Mouse (Mus musculus): ENCODE data around the gene Mrap. TPM values are rescaled to one million over a fixed set of nuclear protein-coding genes. Genes with fewer than 3 reads are reported as not detected.

Mrap gene
- total RNA-seq, 4 experiments from 2014 or later, result 0.34 to 0.53 (median 0.38) TPM; not detected in 1

GRCm38 (mm10) chr16:90753386-90753941, 15.5 kb downstream of the Mrap start:
- no peak for DNase-seq (ENCODE audit: low spot score in 2 of 2)

GRCm38 (mm10) chr16:90759335-90759734, 21.3 kb downstream of the Mrap start:
- no peak for DNase-seq (ENCODE audit: low spot score in 2 of 2)

- DNase-seq (ENCODE audit: low spot score in 2 of 2), result no peak
Measured at GRCm38 (mm10) chr16:90760515-90760914, 22.5 kb downstream of the Mrap start.

- no peak for DNase-seq (ENCODE audit: low spot score in 2 of 2)
Measured at GRCm38 (mm10) chr16:90765195-90765877, 27.3 kb downstream of the Mrap start.

GRCm38 (mm10) chr16:90766919-90767454, 29.0 kb downstream of the Mrap start:
- DNase-seq (ENCODE audit: low spot score in 2 of 2), result no peak

- no peak for DNase-seq (ENCODE audit: low spot score in 2 of 2)
Measured at GRCm38 (mm10) chr16:90774216-90774615, 36.2 kb downstream of the Mrap start.

GRCm38 (mm10) chr16:90774646-90775045, 36.6 kb downstream of the Mrap start:
- no peak for DNase-seq (ENCODE audit: low spot score in 2 of 2)

GRCm38 (mm10) chr16:90775946-90776520, 38.0 kb downstream of the Mrap start:
- DNase-seq (ENCODE audit: low spot score in 2 of 2), result no peak

GRCm38 (mm10) chr16:90779783-90780182, 41.8 kb downstream of the Mrap start:
- no peak for DNase-seq (ENCODE audit: low spot score in 2 of 2)

GRCm38 (mm10) chr16:90783302-90783701, 45.3 kb downstream of the Mrap start:
- DNase-seq (ENCODE audit: low spot score in 2 of 2), result no peak

- no peak for DNase-seq (ENCODE audit: low spot score in 2 of 2)
Measured at GRCm38 (mm10) chr16:90785257-90785656, 47.2 kb downstream of the Mrap start.

- DNase-seq (ENCODE audit: low spot score in 2 of 2), result no peak
Measured at GRCm38 (mm10) chr16:90788580-90788979, 50.6 kb downstream of the Mrap start.

- no peak for DNase-seq (ENCODE audit: low spot score in 2 of 2)
Measured at GRCm38 (mm10) chr16:90790946-90791345, 52.9 kb downstream of the Mrap start.

- DNase-seq (ENCODE audit: low spot score in 2 of 2), result peak in 1 of 2 experiments; percentile 52
Measured at GRCm38 (mm10) chr16:90792066-90792465, 54.1 kb downstream of the Mrap start.

GRCm38 (mm10) chr16:90792500-90792899, 54.5 kb downstream of the Mrap start:
- DNase-seq (ENCODE audit: low spot score in 2 of 2), result no peak

- DNase-seq (ENCODE audit: low spot score in 2 of 2), result no peak
Measured at GRCm38 (mm10) chr16:90794708-90795107, 56.7 kb downstream of the Mrap start.

- no peak for DNase-seq (ENCODE audit: low spot score in 2 of 2)
Measured at GRCm38 (mm10) chr16:90798446-90798845, 60.4 kb downstream of the Mrap start.

- DNase-seq (ENCODE audit: low spot score in 2 of 2), result no peak
Measured at GRCm38 (mm10) chr16:90798848-90799247, 60.8 kb downstream of the Mrap start.
